In the genomic region with DNA sequence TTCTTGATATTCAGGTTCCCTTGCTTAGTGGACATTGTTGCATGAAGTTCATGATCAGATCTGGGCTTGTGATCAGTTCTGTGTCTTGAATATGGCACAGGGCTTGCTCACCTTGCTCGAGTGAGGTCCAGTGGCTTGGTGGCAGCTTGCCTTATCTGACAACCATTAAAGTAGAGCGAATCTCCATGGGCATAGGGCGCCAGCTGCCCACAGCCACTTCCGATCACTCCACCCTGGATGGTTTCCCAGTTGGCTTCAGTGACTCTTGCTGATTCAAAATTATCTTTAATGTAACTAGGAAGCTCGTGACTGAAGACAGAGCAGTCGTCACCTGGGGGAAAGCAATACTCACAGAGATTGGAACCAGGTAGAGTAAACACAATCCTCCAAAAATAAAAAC, we compare ENCODE assay signal across 19 mouse cellular contexts. TPM values are rescaled to one million over a fixed set of nuclear protein-coding genes. Genes with fewer than 3 reads are reported as not detected.
"Had no signal": no experiment of that assay in that cellular context is flagged by ENCODE, and none has a peak within 500 bp of the region (broad histone marks: within the 10 kb centered on the region; RNA-seq: fewer than 3 reads in every experiment).

No protein-coding gene starts in this region.

- H3K4me1 ChIP-seq: liver, embryonic 15.5 days; midbrain, embryonic 13.5 days; stomach, embryonic 15.5 days had no signal

- H3K27ac ChIP-seq: kidney, postnatal 0 days; layer of hippocampus, adult 2 months; left cerebral cortex, adult 2 months; limb, embryonic 10.5 days; liver, embryonic 15.5 days; midbrain, embryonic 13.5 days; stomach, embryonic 15.5 days had no signal

- H3K27me3 ChIP-seq: liver, embryonic 15.5 days; midbrain, embryonic 13.5 days; stomach, embryonic 15.5 days had no signal

- H3K4me3 ChIP-seq: layer of hippocampus, adult 2 months; left cerebral cortex, adult 2 months; limb, embryonic 10.5 days; liver, embryonic 15.5 days; midbrain, embryonic 13.5 days; stomach, embryonic 15.5 days had no signal

- H3K36me3 ChIP-seq: limb, embryonic 10.5 days; stomach, embryonic 15.5 days had no signal

- H3K9me3 ChIP-seq: limb, embryonic 10.5 days; liver, embryonic 15.5 days; midbrain, embryonic 13.5 days; stomach, embryonic 15.5 days had no signal

- H3K4me2 ChIP-seq: liver, embryonic 11.5 days; liver, embryonic 15.5 days; midbrain, embryonic 13.5 days; stomach, embryonic 15.5 days had no signal

- ATAC-seq: lung, postnatal 0 days; midbrain, embryonic 13.5 days had no signal

- H3K9ac ChIP-seq: liver, embryonic 15.5 days; midbrain, embryonic 13.5 days; stomach, embryonic 15.5 days had no signal

- DNase-seq: kidney, adult 9 months; kidney, postnatal 36 days; lung, adult 2 months; lung, postnatal 36 days; right cerebral cortex, postnatal 4 days; spleen, adult 18-20 months; thymus, adult 2 months; thymus, postnatal 25 days had no signal

RNA-seq across cellular contexts. Expression of a gene that starts 33.5 kb away (rescaled TPM):
- polyA plus RNA-seq: kidney, postnatal 0 days; liver, embryonic 11.5 days; liver, embryonic 15.5 days; lung, adult 2 months; lung, postnatal 0 days; neural tube, embryonic 11.5 days; stomach, embryonic 15.5 days; testis, adult 2 months; thymus, adult 2 months had no signal
